Mouse (Mus musculus): Measurements from ENCODE around the gene Gm5926.
"Not testable (repeated sequence)": the region's sequence is repeated elsewhere in the genome, so short reads cannot be mapped to it uniquely, and the experiment has no call there.

Gene Gm5926

DNA sequence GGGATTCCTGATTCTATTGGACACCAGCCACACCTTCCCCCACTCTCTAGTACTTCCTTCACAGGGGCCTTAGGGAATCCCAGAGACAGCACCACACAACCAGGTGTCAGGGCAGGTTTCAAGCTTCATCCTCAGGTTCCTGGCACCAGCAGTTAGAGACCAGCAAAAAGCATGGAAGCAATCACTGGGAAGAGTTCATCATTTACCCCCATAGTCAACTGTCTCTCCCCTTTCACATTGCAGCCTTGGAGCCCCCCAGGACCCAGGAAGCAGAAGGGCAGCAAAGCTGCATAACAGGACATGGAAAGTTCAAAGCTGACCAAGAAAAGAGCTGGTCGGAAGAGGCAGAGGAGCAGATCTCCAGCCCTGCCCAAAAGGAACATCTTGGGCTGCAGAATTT lies at the start of gene Gm5926:
TSS of gene Gm5926 (plus strand) at position 301 of the 400 bp plus-strand sequence.
- CTCF ChIA-PET, POLR2A ChIA-PET: not testable (repeated sequence)

GRCm38 (mm10) chrX:32601008-32601407 lies 49.5 kb upstream of the Gm5926 start:
- POLR2A ChIA-PET, CTCF ChIA-PET: not testable (repeated sequence)

- CTCF ChIA-PET, POLR2A ChIA-PET: not testable (repeated sequence)
These were observed 49.1 kb upstream of the Gm5926 start for GRCm38 (mm10) chrX:32601425-32601824.

Data from embryonic stem cell, embryonic (primary cell).